In genomic region chr11:71763651-71764275, GRCm38 (mm10) we compare ENCODE assay signal across 15 mouse cellular contexts. TPM values are rescaled to one million over a fixed set of nuclear protein-coding genes. Genes with fewer than 3 reads are reported as not detected.
DNase-seq lines count a peak whose midpoint lies in the region; ATAC-seq and TF ChIP-seq lines count a peak whose summit lies in the region.
"Had no signal": no experiment of that assay in that cellular context is flagged by ENCODE, and none has a peak within 500 bp of the region (broad histone marks: within the 10 kb centered on the region; RNA-seq: fewer than 3 reads in every experiment).

No protein-coding gene starts in this region.

- no peaks in the 10 kb centered on the region for H3K36me3 ChIP-seq in forebrain, embryonic 16.5 days (ENCODE audit: control insufficient read depth, insufficient read depth)
- peaks cover 18% of the 10 kb centered on the region; the same call in 1 of the 2 replicates for H3K36me3 ChIP-seq in midbrain, embryonic 11.5 days (ENCODE audit: control insufficient read depth, insufficient read depth, low read length)
- no peaks in the 10 kb centered on the region for H3K36me3 ChIP-seq in kidney, adult 2 months (ENCODE audit: control insufficient read depth, insufficient read depth, low read length)
- H3K36me3 ChIP-seq: heart, embryonic 12.5 days; kidney, embryonic 15.5 days; limb, embryonic 13.5 days had no signal

- WGBS in forebrain, embryonic 16.5 days: 21% methylated on average over 5 of the region's 5 CpGs
- 25% methylated on average over 5 of the region's 5 CpGs for WGBS in midbrain, embryonic 11.5 days
- 62% methylated on average over 5 of the region's 5 CpGs for WGBS in kidney, adult 2 months

- no peaks in the 10 kb centered on the region for H3K9me3 ChIP-seq in forebrain, embryonic 16.5 days (ENCODE audit: control insufficient read depth, low read length)
- no peaks in the 10 kb centered on the region for H3K9me3 ChIP-seq in midbrain, embryonic 11.5 days (ENCODE audit: control insufficient read depth, low read length)
- H3K9me3 ChIP-seq: heart, embryonic 12.5 days; kidney, embryonic 15.5 days; limb, embryonic 13.5 days had no signal

- no peaks in the 10 kb centered on the region for H3K27me3 ChIP-seq in forebrain, embryonic 16.5 days (replicated peaks; ENCODE audit: control insufficient read depth, insufficient read depth, low read length)
- H3K27me3 ChIP-seq in midbrain, embryonic 11.5 days (ENCODE audit: control insufficient read depth, insufficient read depth, low read length): no peaks in the 10 kb centered on the region
- no peaks in the 10 kb centered on the region for H3K27me3 ChIP-seq in kidney, adult 2 months (replicated peaks; ENCODE audit: control insufficient read depth, insufficient read depth, low read length)
- H3K27me3 ChIP-seq: limb, embryonic 13.5 days had no signal

- peak overlapping the region; percentile 64; the same call in 1 of the 2 replicates for H3K27ac ChIP-seq in left cerebral cortex, adult 2 months
- H3K27ac ChIP-seq in forebrain, embryonic 16.5 days (ENCODE audit: low read length): peak overlapping the region; percentile 38; the same call in 1 of the 2 replicates
- peak overlapping the region; percentile 86 for H3K27ac ChIP-seq in midbrain, embryonic 11.5 days (ENCODE audit: low read depth, low read length)
- H3K27ac ChIP-seq in kidney, adult 2 months (ENCODE audit: insufficient read depth, low read depth, low read length): no peak overlapping the region
- H3K27ac ChIP-seq: kidney, embryonic 15.5 days; limb, embryonic 13.5 days had no signal

- no peak for DNase-seq in left cerebral cortex, adult 2 months (ENCODE audit: extremely low spot score in 1 of 2, low spot score in 2 of 2)
- DNase-seq in left cerebral cortex, adult 9 months (ENCODE audit: low spot score in 2 of 2): no peak
- no peak for DNase-seq in midbrain, embryonic 11.5 days (ENCODE audit: low spot score, missing footprints)
- DNase-seq in lung, postnatal 4 days: no peak
- no peak for DNase-seq in kidney, adult 2 months
- DNase-seq: lung, embryonic 14.5 days; right cerebral cortex, postnatal 14 days; thymus, adult 2 months had no signal

- peaks cover 18% of the 10 kb centered on the region for H3K4me1 ChIP-seq in forebrain, embryonic 16.5 days (replicated peaks; ENCODE audit: control insufficient read depth, insufficient read depth, low read length)
- peaks cover 59% of the 10 kb centered on the region for H3K4me1 ChIP-seq in midbrain, embryonic 11.5 days (ENCODE audit: control insufficient read depth, insufficient read depth, low read length)
- H3K4me1 ChIP-seq in kidney, adult 2 months (ENCODE audit: control insufficient read depth, insufficient read depth, low read length): no peaks in the 10 kb centered on the region
- H3K4me1 ChIP-seq: heart, embryonic 12.5 days; limb, embryonic 13.5 days had no signal

- TF ChIP-seq POLR2A in kidney, adult 2 months (IDR thresholded peaks at IDR 0.05; ENCODE audit: low read depth, low read length): no peak

- TF ChIP-seq CTCF in left cerebral cortex, adult 2 months (IDR thresholded peaks at IDR 0.05): no peak
- no peak for TF ChIP-seq CTCF in kidney, adult 2 months (conservative IDR thresholded peaks at IDR 0.05; ENCODE audit: insufficient read depth, insufficient read length, low read depth, low read length)

- H3K4me2 ChIP-seq in forebrain, embryonic 16.5 days (ENCODE audit: low read length): no peak overlapping the region
- no peak overlapping the region for H3K4me2 ChIP-seq in midbrain, embryonic 11.5 days
- H3K4me2 ChIP-seq: heart, embryonic 12.5 days; kidney, embryonic 15.5 days; limb, embryonic 13.5 days; lung, embryonic 14.5 days had no signal

- intact Hi-C loops in left cerebral cortex, adult 2 months (cut with DNase I): no loop called here

- peak; percentile 61 for ATAC-seq in forebrain, embryonic 16.5 days
- ATAC-seq in midbrain, embryonic 11.5 days (ENCODE audit: low FRiP score): peak; percentile 72
- ATAC-seq in activated CD4-positive, CD25-positive, alpha-beta regulatory T cell, adult 4 months: no peak

- H3K4me3 ChIP-seq in left cerebral cortex, adult 2 months: no peak overlapping the region
- H3K4me3 ChIP-seq in forebrain, embryonic 16.5 days (replicated peaks; ENCODE audit: low read length): no peak overlapping the region
- H3K4me3 ChIP-seq in midbrain, embryonic 11.5 days (ENCODE audit: low read depth, low read length): no peak overlapping the region
- H3K4me3 ChIP-seq in kidney, adult 2 months (ENCODE audit: insufficient read depth, low read depth, low read length): no peak overlapping the region
- H3K4me3 ChIP-seq: heart, embryonic 12.5 days; kidney, embryonic 15.5 days; limb, embryonic 13.5 days had no signal

- no peak overlapping the region for H3K9ac ChIP-seq in forebrain, embryonic 16.5 days (replicated peaks; ENCODE audit: low read depth, low read length)
- no peak overlapping the region for H3K9ac ChIP-seq in midbrain, embryonic 11.5 days (ENCODE audit: low read length)
- H3K9ac ChIP-seq: heart, embryonic 12.5 days; kidney, embryonic 15.5 days; limb, embryonic 13.5 days; lung, embryonic 14.5 days had no signal

RNA-seq across cellular contexts. Expression of gene Wscd1, which starts 14.0 kb away (rescaled TPM):
- total RNA-seq in left cerebral cortex, adult 2 months (2021): 10 to 100 TPM; 53.9 to 60.1 TPM
- polyA plus RNA-seq in forebrain, embryonic 16.5 days (2015; fragmentation: Nextera tagmentation; extraction: Ambion mirVana): 52.7 and 59.4 TPM in 2 replicates
- 44.1 and 54.4 TPM in 2 replicates for polyA plus RNA-seq in midbrain, embryonic 11.5 days (2014; fragmentation: Nextera tagmentation; extraction: Ambion mirVana)
- polyA plus RNA-seq in activated CD4-positive, CD25-positive, alpha-beta regulatory T cell, adult 4 months (2017; shearing (Covaris generic)): not detected
- polyA plus RNA-seq in kidney, adult 2 months (2012; rRNA removed): 11.5 and 12.5 TPM in 2 replicates
- total RNA-seq: megakaryocyte, adult 5-6 weeks had no signal
- polyA plus RNA-seq: C2C12 had no signal

Comparison
In these comparisons a context has a peak if more than half of its experiments do, and no peak if none do; other contexts are left out.
1. RNA of gene Wscd1, which starts 14.0 kb away (polyA plus RNA-seq): 52.7 to 59.4 TPM in forebrain, embryonic 16.5 days, 44.1 to 54.4 TPM in midbrain, embryonic 11.5 days and 11.5 to 12.5 TPM in kidney, adult 2 months; not detected in activated CD4-positive, CD25-positive, alpha-beta regulatory T cell, adult 4 months; every median in the first group is over 10 times any median in the second.